Mouse (Mus musculus): ENCODE measurements at regions not wholly inside any gene's neighbourhood (a gene's known extent, or its start where the extent isn't known, plus 50 kb on each side); places are given as distances from the start of the nearest gene placed in this dataset.

GRCm38 (mm10) chr6:51057229-51057628 lies 375.2 kb upstream of the Nfe2l3 start:
- no peak for DNase-seq (ENCODE audit: low spot score)

- DNase-seq (ENCODE audit: low spot score) = no peak
Measured at GRCm38 (mm10) chr6:51059923-51060847, 372.3 kb upstream of the Nfe2l3 start.

DNA sequence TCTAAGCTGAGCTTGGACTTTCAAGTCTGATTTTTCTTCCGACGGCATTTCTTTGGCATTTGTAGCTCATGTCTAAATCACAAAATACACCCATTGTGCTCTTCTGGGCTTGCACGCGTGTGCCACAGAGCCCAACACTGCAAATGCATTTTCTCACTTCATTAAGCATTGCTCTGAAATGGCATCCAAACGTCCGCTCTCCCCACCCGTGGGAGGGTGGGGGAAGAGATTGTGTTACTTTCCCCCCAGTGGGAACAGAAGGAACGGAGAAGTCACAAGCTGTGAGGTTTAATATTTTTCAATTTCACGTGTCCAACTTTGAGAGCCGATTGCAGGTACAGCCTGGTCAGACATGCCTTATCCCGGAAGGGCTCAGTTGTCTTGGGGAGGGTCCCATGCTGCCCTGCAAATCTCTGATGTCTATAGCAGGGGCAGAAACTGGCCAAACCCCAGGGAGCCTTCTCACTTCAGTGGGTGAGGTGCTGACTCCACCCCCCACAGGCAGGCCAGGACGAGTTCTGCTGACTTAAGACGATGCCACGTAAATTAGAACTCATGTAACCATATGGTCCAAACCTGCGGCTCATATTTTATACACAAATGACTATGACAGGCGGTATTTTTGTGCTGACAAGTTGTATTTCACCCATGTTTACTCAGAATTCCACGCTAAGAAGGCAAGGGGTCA lies 371.5 kb upstream of the Nfe2l3 start:
- DNase-seq (ENCODE audit: low spot score) = no peak

GRCm38 (mm10) chr6:51065156-51065555 lies 367.3 kb upstream of the Nfe2l3 start:
- no peak for DNase-seq (ENCODE audit: low spot score)

DNA sequence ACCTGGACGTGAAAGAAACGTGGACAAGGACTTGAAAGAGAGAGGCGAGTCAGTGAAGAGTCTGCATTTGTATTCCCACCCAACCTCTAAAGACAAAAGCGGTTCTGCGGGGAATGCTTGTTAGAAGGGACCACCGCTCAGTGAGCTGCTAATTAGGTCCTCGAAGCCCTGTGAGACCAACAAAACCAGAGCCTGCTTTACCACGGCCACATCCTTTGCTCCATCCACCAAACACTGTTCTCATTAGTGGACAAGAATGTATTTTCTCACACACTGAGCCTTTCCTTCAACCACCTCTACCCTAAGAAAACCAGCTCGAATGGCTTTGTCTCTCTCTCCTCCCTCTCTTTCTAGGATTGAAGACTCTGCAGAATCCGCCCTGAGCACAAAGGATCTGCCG lies 365.1 kb upstream of the Nfe2l3 start:
- no peak for DNase-seq (ENCODE audit: low spot score)

- no peak for DNase-seq (ENCODE audit: low spot score)
Measured at GRCm38 (mm10) chr6:51069945-51070344, 362.5 kb upstream of the Nfe2l3 start.

DNA sequence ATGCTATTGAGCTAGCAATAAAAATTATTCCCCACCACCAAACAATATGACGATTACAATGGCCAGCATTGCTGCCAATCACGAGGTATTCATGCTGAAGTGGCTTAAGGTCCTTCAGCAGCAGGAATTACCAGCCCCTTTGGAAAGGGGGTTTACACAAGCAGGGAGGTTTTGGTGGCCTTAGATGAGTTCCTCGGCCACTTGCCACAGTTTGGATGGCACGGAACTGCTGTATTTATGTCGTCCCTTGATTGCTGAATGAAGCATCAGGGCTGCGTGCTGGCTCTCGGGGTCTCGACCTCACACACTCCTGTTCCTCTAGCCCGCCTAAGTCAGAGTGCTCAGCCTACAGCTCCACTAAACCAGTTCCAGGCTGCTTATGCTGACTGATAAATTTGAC lies 361.2 kb upstream of the Nfe2l3 start:
- DNase-seq (ENCODE audit: low spot score) = no peak

DNA sequence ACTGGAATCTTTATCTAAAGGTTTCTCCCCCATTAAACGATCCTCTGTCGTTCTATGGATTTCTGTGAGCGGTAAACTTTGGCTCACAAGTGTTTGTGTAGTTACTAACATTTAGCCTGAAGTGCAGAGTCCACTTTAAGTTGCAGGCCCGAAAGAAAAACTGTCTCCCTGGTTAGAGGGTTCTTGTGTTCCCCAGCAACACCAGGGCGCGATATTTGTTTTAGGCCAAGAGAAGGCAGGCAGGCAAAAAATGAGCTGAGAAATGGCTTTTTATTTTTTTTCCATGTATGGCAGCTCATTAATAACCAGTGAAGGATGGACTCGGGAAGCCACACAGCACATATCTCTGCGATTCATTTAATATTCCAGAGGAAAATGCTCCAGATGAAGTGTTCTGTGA lies 357.4 kb upstream of the Nfe2l3 start:
- DNase-seq (ENCODE audit: low spot score) = no peak

GRCm38 (mm10) chr6:51076861-51077768 lies 355.4 kb upstream of the Nfe2l3 start:
- no peak for DNase-seq (ENCODE audit: low spot score)

GRCm38 (mm10) chr6:51077769-51078096 lies 354.7 kb upstream of the Nfe2l3 start:
- DNase-seq (ENCODE audit: low spot score) = no peak

- no peak for DNase-seq (ENCODE audit: low spot score)
Measured at GRCm38 (mm10) chr6:51078353-51078966, 354.0 kb upstream of the Nfe2l3 start.

DNA sequence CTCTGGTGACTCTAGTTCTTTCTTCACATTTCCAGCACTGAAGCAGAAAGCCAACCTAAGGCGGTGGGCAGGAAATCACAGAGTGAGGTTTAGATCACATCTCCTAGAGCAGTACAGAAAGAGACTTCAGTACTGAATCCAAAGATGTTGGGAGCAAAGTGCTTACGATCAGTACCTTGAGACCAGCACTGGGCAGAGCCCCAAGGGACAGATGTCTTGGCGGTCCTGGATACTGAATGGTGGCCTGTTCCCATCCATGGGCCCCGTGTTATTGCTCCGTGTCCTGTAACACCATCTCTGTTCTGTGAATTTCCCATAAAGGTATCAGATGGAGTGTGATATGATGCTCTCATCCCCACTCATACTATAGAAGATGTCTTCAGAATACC lies 353.5 kb upstream of the Nfe2l3 start:
- no peak for DNase-seq (ENCODE audit: low spot score)

DNA sequence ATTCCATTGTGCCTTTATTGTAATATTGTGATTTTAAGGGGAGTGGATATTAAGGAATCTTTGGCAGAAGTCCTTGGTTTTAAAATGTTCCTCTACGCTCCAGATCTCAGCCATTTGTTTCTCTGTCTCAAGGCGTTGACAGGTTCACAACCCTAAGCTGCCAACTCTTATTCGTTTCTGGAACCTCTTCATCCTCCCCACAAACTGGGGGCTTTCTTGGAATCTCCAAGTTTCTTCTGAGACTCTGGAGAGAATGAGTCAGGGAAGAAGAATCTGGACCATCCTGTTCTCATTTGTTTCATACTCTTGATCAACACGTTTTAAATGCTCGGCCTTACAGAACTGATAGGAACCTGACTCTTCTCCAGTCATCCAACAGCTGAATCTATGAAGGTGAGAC lies 351.4 kb upstream of the Nfe2l3 start:
- DNase-seq (ENCODE audit: low spot score) = no peak

- no peak for DNase-seq (ENCODE audit: low spot score)
Measured at GRCm38 (mm10) chr6:51084656-51085055, 347.8 kb upstream of the Nfe2l3 start.

DNA sequence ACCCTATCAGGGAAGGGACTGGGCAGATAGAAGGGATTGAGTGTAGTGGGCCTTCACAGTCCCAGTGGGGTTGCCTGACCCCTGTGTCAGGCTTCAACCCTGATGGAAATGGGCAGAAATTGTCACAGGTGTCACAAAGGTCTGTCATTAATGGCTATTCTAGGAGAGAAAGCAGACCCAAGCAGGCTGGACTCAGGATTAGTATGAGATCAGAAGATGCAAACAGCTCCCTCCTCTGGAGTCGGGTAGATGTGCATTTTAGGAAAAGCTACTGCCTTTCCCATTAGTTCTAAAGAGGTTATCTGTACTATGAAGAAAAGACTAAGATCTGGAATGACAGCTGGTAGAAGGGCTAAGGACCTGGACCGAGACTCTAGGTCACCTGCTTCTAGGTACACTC lies 346.9 kb upstream of the Nfe2l3 start:
- no peak for DNase-seq (ENCODE audit: low spot score)

DNA sequence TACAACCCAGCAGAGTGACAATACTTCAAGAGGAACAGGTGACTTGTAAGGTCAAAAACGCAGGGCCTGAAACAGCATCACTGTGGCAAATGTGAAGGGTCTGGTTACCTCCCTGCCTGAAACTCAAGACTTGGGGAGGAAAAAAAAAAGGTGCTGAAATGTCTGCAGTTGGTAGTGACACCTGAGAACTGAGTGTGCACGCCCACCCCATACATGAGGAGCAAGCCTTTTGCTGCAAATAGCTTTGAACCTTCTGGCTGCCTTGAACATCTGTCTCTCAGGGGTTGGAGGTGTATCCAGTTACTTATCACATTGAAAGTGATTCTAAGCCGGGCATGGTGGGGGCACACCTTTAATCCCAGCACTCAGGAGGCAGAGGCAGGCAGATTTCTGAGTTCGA lies 346.1 kb upstream of the Nfe2l3 start:
- no peak for DNase-seq (ENCODE audit: low spot score)

GRCm38 (mm10) chr6:51087806-51088205 lies 344.7 kb upstream of the Nfe2l3 start:
- no peak for DNase-seq (ENCODE audit: low spot score)

DNA sequence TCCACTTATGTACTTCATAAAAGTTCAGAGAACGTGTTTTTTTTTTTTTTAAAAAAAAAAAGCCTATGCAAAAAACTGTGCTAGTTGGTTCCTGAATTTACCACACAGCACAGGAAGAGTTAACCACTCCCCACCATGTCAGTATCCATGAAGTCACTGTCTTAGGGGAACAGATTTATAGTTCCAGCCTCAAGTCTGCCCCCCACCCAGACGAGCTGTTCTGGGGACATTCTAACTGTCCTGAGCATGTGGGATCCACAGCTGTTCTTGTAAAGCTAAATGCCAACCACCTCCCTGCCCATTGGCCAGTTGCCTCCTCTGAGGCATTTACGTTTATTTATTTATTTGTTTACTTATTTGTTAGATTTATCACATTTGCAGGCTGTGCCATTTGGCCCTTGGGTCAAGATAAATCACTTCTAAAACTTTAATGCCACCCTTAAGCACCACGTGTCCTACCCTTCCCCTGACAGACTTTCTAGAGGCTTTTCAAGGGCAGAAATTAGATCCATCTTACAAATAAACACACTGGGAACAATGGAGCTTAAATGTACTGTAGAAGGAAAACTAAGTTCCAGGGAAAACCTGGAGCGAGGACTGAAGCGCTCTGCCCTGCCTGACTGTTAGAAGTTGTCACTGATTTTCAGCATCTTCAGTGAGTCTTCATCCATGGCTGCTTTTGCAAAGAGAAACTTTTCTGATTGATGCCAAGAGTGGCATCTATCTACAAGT lies 343.7 kb upstream of the Nfe2l3 start:
- no peak for DNase-seq (ENCODE audit: low spot score)

GRCm38 (mm10) chr6:51093196-51093595 lies 339.3 kb upstream of the Nfe2l3 start:
- no peak for DNase-seq (ENCODE audit: low spot score)

DNA sequence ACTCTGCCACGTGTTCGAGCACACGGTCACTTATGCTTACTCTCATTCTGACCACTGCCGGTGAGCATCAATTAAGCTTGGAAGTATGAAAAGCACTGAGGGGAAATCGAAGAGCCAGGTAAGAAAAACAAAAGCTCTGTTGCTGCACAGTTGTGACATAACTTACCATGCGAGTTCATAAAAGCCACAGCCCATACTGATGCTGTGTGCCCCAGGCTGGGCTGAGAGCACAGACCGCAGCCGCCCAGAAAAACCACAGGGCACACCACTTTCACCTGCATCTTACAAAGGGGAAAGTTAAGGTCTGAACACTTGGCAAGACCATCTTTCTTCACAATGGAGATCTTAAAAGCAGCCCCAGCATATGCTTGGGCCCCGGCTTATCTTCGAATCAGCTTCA lies 338.2 kb upstream of the Nfe2l3 start:
- no peak for DNase-seq (ENCODE audit: low spot score)

DNA sequence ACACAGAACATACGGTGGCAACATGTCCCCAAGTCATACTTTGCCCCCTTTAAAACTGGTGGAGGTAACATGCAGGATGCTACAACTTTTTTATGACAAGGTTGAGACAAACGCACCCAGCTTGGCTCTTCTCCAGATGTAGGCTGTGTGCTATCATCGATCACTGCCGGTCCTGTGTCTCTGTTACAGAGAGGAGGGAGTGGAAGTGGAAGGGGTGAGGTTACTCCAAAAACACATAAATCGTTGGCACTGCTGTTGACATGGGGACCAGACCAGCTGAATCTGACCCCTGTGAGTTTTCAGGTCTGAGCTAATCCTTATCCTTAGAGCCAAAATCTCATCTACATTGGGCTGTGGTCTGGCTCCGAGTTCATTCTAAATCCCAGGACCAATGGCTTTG lies 335.0 kb upstream of the Nfe2l3 start:
- DNase-seq (ENCODE audit: low spot score) = no peak
